In genomic region chr7:78910336-78911098, GRCm38 (mm10) we compare ENCODE assay signal across 9 mouse cellular contexts. TPM values are rescaled to one million over a fixed set of nuclear protein-coding genes. Genes with fewer than 3 reads are reported as not detected.
DNase-seq lines count a peak whose midpoint lies in the region; ATAC-seq and TF ChIP-seq lines count a peak whose summit lies in the region.
"Had no signal": no experiment of that assay in that cellular context is flagged by ENCODE, and none has a peak within 500 bp of the region (broad histone marks: within the 10 kb centered on the region; RNA-seq: fewer than 3 reads in every experiment).

No protein-coding gene starts in this region.

- intact Hi-C loops in left cerebral cortex, adult 2 months (cut with DNase I), result no loop called here

- no peak for DNase-seq in left cerebral cortex, adult 2 months (ENCODE audit: extremely low spot score in 1 of 2, low spot score in 2 of 2)
- DNase-seq in left cerebral cortex, adult 11 months (ENCODE audit: low spot score), result no peak
- peak; percentile 24 for DNase-seq in embryonic facial prominence, embryonic 10.5 days (ENCODE audit: low spot score)
- DNase-seq in urinary bladder, adult 18-20 months (ENCODE audit: low spot score in 2 of 2), result no peak
- DNase-seq in frontal cortex, postnatal 36 days (ENCODE audit: low spot score in 2 of 2), result no peak
- DNase-seq: layer of hippocampus, adult 9-11 months had no signal

- no peaks in the 10 kb centered on the region for H3K27me3 ChIP-seq in ES-Bruce4 (ENCODE audit: control insufficient read depth, insufficient read depth, low read length, poor library complexity, severe bottlenecking)
- H3K27me3 ChIP-seq in embryonic facial prominence, embryonic 10.5 days (replicated peaks; ENCODE audit: low read depth, poor library complexity, severe bottlenecking), result peaks cover 3% of the 10 kb centered on the region; the same call in 1 of the 2 replicates
- H3K27me3 ChIP-seq in midbrain, embryonic 15.5 days (replicated peaks), result no peaks in the 10 kb centered on the region
- H3K27me3 ChIP-seq: heart, embryonic 15.5 days had no signal

- peak; percentile 37 for TF ChIP-seq CTCF in left cerebral cortex, adult 2 months (IDR thresholded peaks at IDR 0.05)
- peak; percentile 34 for TF ChIP-seq CTCF in ES-Bruce4 (IDR thresholded peaks at IDR 0.05; ENCODE audit: low read depth, low read length)

- 43% methylated on average over 6 of the region's 6 CpGs for WGBS in embryonic facial prominence, embryonic 10.5 days
- WGBS in midbrain, embryonic 15.5 days, result 45% methylated on average over 6 of the region's 6 CpGs

- no peak overlapping the region for H3K9ac ChIP-seq in ES-Bruce4 (ENCODE audit: low read depth, poor library complexity, severe bottlenecking)
- H3K9ac ChIP-seq in midbrain, embryonic 15.5 days, result no peak overlapping the region
- H3K9ac ChIP-seq: heart, embryonic 15.5 days had no signal

- ATAC-seq in midbrain, embryonic 15.5 days (replicated peaks), result peak; percentile 27; the same call in 1 of the 2 replicates

- H3K27ac ChIP-seq in left cerebral cortex, adult 2 months, result no peak overlapping the region
- no peak overlapping the region for H3K27ac ChIP-seq in ES-Bruce4 (ENCODE audit: insufficient read depth, low read length)
- H3K27ac ChIP-seq in embryonic facial prominence, embryonic 10.5 days (replicated peaks), result no peak overlapping the region
- no peak overlapping the region for H3K27ac ChIP-seq in midbrain, embryonic 15.5 days
- H3K27ac ChIP-seq: heart, embryonic 15.5 days had no signal

- TF ChIP-seq EP300 in ES-Bruce4 (IDR thresholded peaks at IDR 0.05; ENCODE audit: insufficient read depth, low read depth, low read length), result no peak

- H3K36me3 ChIP-seq in ES-Bruce4 (ENCODE audit: control insufficient read depth, insufficient read depth, low read length, poor library complexity, severe bottlenecking), result peaks cover 10% of the 10 kb centered on the region
- peaks cover 39% of the 10 kb centered on the region for H3K36me3 ChIP-seq in embryonic facial prominence, embryonic 10.5 days (replicated peaks)
- no peaks in the 10 kb centered on the region for H3K36me3 ChIP-seq in midbrain, embryonic 15.5 days (replicated peaks)

- TF ChIP-seq POLR2A in ES-Bruce4 (IDR thresholded peaks at IDR 0.05; ENCODE audit: insufficient read depth, low read length), result no peak

- no peak overlapping the region for H3K4me2 ChIP-seq in midbrain, embryonic 15.5 days
- H3K4me2 ChIP-seq: heart, embryonic 15.5 days had no signal

- no peak overlapping the region for H3K4me3 ChIP-seq in left cerebral cortex, adult 2 months
- no peak overlapping the region for H3K4me3 ChIP-seq in ES-Bruce4 (ENCODE audit: low read depth, low read length)
- H3K4me3 ChIP-seq in embryonic facial prominence, embryonic 10.5 days, result no peak overlapping the region
- no peak overlapping the region for H3K4me3 ChIP-seq in midbrain, embryonic 15.5 days
- H3K4me3 ChIP-seq: heart, embryonic 15.5 days had no signal

- peaks cover 2% of the 10 kb centered on the region for H3K4me1 ChIP-seq in ES-Bruce4 (ENCODE audit: control insufficient read depth, insufficient read depth, low read length)
- peaks cover 23% of the 10 kb centered on the region for H3K4me1 ChIP-seq in embryonic facial prominence, embryonic 10.5 days
- H3K4me1 ChIP-seq in midbrain, embryonic 15.5 days, result peaks cover 8% of the 10 kb centered on the region

- H3K9me3 ChIP-seq in ES-Bruce4 (replicated peaks; ENCODE audit: control insufficient read depth, insufficient read depth, low read length, poor library complexity, severe bottlenecking), result no peaks in the 10 kb centered on the region
- H3K9me3 ChIP-seq in embryonic facial prominence, embryonic 10.5 days, result no peaks in the 10 kb centered on the region
- H3K9me3 ChIP-seq in midbrain, embryonic 15.5 days, result no peaks in the 10 kb centered on the region
- H3K9me3 ChIP-seq: heart, embryonic 15.5 days had no signal

RNA-seq across cellular contexts. Expression of gene Isg20, which starts 2.7 kb away (rescaled TPM):
- 1 to 10 TPM in 1 of 2 experiments, under 1 TPM in 1; 0.65 to 1.2 TPM for total RNA-seq in left cerebral cortex, adult 2 months (2021)
- 3.5 and 4.8 TPM in 2 replicates for polyA plus RNA-seq in ES-Bruce4 (2011; ENCODE audit: insufficient read depth, insufficient read length, low read depth, missing spikeins)
- polyA plus RNA-seq in embryonic facial prominence, embryonic 10.5 days (2016; fragmentation: Nextera tagmentation; extraction: Ambion mirVana), result 0.40 and 0.55 TPM in 2 replicates
- 2.2 and 3.1 TPM in 2 replicates for polyA plus RNA-seq in midbrain, embryonic 15.5 days (2015; fragmentation: Nextera tagmentation; extraction: Ambion mirVana)

RNA-seq across cellular contexts. Expression of gene Aen, which starts 14.9 kb away (rescaled TPM):
- 10 to 100 TPM; 20.6 to 22.1 TPM for total RNA-seq in left cerebral cortex, adult 2 months (2021)
- 117 and 121 TPM in 2 replicates for polyA plus RNA-seq in ES-Bruce4 (2011; ENCODE audit: insufficient read depth, insufficient read length, low read depth, missing spikeins)
- polyA plus RNA-seq in embryonic facial prominence, embryonic 10.5 days (2016; fragmentation: Nextera tagmentation; extraction: Ambion mirVana), result 66.2 and 70.1 TPM in 2 replicates
- 51.6 and 52.7 TPM in 2 replicates for polyA plus RNA-seq in midbrain, embryonic 15.5 days (2015; fragmentation: Nextera tagmentation; extraction: Ambion mirVana)
